Mouse (Mus musculus) spleen, postnatal 4 days (tissue): ENCODE measurements around the gene Mob1b.

Experiments used
- DNase-seq, 2 experiments: peaks; one replicate each; pipeline ENCODE4 v3.0.0; 2022; ENCODE audit warnings: low spot score in 2 of 2

The Mob1b gene

DNA sequence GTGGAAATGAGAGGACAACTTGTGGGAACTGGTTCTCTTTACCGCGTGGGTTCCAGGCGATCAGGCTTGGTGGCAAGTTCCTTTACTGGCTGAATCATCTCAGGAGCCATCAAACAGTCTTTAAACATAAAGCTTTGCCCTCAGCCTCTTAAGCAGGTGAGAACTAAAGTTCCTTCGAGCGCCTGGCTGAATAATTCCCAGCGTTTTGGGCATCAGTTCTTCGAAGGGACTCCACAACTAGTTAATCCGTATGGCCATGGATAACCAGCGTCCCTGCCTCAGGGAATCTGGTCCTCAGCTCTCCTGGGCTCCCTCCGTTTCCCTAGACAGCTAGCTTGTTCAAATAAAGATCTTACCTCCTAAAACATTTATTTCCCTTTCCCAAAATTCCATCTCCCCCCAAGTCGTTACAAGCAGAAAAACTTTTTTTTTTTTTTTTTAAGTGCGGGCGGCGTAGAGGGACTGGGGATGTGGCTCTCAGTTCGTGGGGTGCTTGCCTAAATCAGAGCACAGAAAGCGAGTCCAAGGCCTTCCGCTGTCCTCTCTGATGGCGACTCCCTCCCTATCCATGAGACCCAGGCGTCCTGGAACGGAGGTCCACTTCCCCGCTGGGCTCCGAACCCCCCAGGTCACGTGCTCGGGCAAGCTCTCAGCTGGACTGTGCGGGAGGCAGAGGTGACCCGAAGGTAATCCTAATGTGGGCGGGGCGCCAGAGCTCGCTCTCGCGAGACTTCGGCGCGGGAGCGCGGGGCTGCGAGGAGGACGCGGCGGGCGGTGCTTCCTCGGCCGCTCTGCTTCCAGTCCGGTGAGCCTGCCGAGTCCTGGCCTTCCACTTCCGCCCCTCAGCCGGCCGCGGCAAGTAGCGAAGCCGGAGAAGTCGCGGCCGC, at the start of gene Mob1b:
Mob1b (plus strand) TSS at position 740 of the 887 bp plus-strand sequence.
- peak; percentile 97 to 99 for DNase-seq

DNA sequence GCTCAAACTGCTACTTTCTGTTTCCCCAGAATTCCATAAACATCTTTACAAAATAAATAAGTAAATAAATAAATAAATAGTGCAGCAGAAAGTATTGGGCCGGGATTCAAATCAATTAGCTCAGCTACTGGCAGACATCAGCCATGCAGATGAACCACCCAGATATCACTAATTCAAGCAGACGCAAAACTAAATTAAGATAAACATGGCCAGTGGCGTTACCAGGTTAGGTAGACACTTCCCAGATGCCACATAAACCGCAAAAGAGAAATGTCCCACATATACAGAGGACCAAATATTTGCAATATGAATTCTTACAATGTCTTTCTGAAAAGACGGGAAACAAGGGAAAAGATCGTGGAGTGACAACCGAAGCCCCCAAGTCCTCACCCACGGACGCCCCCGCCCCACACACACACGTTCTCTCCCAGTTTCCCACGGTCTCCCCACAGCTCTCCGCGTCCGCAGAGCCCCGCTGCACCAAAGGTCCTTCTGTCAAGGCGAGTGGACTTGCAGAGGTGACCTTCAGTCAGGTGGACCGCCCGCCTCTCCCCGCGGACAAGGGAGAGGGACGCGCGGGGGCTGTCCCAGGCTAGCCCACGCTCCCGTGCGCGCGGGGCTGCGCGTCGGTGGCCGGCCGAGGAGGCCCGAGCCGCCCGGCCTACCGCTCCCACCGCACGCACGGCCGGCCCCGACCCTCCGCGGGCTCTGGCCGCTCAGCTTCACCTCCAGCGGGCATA, 45.8 kb upstream of the Mob1b start:
- peak; percentile 17 to 74 for DNase-seq

DNA sequence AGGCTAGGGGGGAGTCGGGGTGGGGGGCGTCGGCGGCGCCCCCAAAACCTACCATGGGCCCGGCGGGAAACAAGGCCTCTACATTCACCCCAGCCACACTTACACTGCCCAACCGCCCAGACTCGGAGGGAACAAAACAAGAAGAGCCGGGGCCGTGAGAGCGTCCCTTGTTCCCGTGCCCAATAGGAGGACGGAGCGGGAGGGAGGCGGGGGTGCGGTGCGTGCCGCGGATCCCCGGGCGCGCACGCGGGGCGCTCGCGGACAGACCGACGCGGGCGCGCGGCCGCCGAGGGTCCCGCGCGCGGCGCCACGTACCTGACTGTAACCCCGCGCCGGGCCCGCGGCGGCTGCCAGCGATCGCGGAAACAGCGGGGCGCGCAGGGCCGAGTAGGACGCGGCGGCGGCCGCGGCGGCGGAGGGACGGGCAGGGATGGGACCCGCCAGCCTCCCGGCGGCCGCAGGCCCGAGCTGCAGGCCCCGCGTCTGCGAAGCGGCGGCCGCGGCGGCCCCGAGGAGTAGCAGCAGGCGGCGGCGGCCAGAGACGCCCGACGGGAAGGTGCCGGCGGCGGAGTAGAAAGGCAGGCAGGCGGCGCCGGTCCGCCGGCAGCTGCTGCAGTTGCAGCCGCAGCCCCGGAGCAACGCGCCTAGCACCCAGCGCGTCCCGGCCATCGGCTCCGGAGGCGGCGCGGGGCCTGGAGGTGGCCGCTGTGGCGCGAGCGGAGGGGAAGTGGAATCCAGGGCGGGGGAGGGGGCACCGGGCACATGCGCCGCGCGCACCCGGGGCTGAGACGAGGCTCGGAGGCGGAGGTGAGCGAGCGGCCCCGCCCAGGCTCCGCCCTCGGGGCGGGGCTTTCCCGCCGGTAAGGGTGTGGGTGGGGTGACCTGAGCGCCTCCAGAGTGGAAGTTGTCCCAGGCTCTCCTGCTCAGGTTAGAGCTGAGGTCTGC, 44.9 kb upstream of the Mob1b start, which contains the start of gene Grsf1:
Grsf1 (minus strand) TSS at position 729 of the 945 bp plus-strand sequence.
- DNase-seq, result peak; percentile 90 to 93

DNA sequence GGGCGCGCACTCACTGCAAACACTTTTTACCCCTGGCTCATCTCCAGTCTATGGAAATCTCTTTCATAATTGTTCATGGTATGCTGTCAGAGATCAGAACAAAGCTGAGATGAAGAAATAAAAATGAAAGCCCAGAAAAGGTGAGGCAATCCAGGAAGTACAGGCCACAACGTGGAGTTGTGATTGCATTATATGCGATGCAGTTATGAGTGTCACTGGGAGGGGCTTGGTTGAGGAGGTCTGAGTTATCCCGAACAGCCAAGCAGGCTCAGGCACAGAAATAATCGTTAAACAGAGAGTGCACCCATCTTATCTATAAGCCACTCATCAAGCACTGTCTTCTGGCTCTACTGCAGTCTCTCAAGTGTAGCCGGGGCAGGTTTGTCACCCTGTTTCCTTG, 41.7 kb upstream of the Mob1b start:
- no peak for DNase-seq

DNA sequence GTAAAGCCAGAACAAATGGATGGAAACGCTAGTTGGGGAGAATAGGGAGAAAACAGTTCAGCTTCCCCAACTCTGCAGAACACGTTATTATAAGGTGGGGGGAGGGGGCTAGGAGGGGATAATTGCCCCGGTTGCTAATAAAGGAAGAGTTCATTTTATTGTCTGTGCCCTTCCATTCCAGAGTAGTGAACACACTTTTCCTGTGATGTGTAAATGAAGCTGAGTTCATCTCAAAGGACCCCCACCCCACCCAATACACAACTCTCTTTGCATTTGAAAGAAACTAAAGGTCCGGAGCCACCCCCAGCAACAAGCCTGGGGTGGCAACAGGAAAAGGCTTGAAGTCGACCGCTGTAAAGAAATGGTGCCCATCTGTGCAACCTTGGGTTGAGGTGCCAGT, 41.3 kb upstream of the Mob1b start:
- no peak for DNase-seq

DNA sequence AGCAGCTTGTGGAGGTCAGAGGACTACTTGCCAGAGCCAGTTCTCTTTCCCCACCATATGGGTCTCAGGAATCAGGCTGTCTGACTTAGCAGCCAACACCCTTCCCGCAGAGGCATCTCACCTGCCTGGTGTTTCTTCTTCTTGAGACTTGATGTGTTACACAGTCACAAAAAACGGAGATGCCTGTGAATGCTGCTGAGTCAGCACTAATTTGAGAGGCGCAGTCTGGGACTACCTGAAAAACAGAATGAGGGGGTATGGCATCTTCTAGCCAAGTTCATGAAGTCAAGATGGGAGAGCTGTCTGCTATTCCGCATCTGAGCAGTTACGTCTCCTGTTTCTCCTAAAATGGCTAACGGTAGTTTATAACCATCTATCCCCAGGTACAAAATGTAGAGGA, 40.1 kb upstream of the Mob1b start:
- no peak for DNase-seq

DNA sequence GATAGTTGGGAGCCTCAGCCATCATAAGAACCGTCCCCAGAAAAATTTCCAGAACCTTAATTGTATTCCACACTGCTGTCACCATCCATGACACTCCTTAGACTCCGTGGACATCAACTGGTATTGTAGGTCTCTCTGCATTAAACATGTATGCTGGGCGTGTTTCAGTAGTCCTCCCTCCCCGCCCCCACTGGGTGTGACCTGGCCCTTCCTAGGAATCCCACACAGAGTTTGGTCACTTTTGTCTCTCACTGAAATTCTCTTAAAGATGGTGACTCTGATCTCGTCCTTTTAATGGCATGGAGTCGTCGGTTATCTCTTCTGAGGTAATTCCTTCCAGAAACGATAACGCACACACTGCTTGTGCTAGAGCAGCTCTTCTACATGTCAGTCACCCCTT, 36.9 kb upstream of the Mob1b start:
- no peak for DNase-seq

DNA sequence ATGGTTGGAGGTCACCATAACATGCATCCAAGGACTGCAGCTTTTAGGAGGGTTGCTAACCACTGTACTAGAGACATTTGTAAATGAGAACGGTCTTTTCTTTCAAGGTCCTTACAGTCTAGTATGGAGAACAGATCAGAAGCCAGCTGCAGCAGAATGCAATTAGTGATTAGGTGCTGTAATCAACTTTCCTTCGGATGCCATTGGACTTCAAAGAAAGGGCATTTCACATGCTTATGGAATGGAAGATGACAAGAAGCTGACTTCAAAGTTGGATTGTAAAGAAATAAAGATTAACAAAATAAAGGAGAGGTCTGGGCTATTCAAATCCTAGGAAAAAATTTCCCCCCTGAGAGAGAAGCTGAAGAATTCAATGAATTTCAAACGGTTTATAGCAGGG, 36.4 kb upstream of the Mob1b start:
- no peak for DNase-seq

DNA sequence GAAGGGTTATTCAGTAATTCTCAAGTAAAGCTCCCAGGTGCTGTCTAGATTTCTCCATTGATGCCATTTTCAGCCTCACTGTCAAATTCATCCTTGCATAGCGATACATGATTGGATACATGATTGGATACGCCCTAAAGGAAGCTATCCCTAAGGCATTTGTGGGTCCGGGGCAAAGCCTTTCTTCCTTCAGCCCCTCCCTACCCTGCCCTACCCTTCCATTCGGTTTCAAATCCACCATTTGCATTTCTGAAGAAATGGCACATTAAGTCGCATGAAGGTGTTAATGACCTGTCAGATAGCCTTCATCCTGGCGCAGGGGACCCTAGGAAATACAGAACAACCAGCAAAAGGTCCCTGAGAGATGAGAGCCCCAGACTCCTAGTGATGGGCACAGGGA, 35.3 kb upstream of the Mob1b start:
- no peak for DNase-seq

DNA sequence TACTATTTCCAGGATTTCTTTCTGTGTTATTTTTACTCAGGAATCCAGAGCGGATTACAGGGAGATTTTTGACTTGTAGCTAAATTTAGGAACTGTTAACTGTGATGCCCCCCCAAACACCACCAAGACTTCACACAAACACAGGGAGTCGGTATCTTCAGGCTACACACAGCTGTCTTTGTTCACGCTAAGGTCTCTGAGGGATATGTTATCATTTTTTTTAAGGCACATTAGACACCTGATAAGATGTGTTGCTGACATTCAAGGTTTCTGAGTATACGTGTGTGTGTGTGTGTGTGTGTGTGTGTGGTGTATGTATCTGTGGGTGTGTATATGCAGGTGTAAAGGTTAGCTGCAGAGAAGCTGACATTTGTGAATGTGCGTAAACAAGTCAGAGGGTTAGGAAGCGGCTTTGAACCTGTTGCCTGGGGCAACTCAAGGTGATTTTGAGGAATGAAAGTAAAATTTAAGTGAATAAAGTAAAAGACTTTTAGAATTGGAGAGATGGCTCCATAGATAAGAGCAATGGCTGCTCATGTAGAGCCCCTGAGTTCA, 34.8 kb upstream of the Mob1b start:
- no peak for DNase-seq

DNA sequence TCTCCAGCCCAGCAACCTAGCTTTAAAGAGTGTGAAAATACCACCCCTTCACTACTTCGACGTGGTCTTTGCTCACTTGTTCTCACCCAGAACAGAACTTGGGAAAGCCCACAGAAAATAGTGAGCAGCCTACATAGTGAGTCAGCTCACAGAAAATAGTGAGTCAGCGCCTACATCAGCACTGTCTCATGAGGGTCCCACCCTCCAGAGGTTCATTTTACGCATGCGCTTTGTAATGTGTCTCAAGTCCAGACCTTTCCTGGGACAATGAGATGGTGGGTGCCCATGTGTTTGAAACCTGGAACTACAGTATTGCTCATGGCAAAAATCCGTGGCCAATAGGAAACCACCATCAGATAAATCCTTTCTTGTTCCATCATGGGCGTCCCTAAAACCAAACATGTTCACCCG, 32.7 kb upstream of the Mob1b start:
- DNase-seq, result no peak

DNA sequence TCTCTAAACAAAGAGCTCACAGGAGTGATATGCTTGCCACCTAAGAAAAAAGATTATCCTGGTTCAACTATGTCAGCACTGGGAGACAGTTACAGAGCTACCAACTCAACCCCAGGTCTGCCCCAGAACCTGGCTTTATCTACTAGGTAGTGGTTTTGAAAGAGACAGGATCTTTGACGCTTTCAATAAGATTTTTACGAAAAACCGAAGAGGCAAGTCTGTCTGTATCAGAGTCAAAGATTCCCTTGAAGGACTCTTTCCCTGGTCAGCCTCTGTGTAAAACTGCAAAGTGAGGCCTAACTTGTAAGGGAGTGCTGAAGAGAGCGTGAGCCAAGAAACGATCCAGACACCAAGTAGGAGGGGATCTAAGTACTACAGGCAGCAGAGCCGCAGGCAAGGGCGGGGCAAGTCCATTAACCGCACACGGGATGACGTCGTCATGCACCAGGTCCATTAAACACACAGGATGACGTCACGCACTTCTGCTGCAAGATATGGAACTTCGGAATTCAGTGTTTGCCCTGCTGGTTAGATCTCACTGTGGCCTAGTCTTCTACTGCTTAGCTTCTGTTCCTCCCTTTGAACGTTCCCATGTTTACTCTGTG, 32.0 kb upstream of the Mob1b start:
- no peak for DNase-seq

DNA sequence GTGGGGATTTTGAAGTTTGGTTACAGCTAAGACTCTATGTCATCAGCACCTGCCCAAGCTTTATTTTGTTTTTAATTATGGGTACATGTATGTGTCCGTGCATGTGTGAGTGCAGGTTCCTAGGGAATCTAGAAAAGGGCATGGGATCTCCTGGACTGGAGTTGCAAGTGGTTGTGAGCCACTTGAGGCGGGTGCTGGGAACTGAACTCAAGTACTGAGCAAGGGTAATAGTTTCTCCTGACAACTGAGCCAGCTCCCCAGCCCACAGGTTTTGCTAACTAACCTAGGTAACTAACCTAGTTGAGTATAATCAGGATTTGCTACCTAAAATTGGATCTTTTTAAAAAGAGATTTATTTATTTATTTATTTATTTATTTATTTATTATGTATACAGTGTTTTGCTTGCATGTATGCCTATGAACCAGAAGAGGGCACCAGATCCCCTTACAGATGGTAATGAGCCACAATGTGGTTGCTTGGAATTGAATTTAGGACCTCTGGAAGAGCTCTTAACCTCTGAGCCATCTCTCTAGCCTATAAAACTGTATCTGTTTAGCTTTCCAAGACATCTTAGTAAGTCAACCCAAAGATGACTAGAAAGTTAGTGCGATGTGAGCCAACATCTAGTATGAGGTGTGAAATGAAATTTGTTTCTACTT, 31.2 kb upstream of the Mob1b start:
- no peak for DNase-seq

DNA sequence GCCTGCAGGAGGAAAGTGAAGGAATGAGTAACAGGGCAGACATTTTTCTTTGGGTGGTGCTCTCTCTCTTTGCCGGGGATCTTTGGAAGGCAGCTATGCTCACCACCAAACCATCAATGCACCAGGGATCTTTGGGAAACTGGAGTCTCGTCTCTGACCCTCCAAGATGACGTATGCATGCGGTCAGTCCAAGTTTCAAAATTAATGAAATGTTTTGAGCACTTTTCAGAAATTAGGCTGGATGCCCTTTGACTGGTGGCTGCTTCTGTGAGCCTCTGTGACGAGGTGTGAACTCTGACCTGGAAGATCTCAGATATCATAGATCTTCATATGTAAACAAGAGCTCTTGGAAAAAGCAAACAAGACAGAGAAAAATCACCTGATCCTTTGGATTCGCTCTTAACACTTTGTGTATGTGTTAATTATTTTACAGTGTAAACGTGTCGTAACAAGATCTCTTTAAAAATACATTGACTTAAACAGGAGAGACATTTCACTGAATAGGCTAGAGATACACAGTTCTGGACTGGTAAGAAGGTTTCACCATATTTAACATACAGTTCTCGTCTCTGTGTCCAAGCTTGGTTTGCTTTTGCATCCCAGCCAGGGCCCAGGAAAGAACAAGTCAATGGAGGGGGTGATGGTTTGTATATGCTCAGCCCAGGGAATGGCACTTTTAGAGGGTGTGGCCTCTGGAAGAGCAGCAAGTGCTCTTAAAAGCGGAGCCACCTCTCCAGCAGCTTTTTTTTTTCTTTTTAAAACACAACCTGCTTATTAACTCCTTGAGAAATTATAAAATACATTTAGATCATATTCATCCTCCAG, 29.8 kb upstream of the Mob1b start:
- DNase-seq, result no peak

DNA sequence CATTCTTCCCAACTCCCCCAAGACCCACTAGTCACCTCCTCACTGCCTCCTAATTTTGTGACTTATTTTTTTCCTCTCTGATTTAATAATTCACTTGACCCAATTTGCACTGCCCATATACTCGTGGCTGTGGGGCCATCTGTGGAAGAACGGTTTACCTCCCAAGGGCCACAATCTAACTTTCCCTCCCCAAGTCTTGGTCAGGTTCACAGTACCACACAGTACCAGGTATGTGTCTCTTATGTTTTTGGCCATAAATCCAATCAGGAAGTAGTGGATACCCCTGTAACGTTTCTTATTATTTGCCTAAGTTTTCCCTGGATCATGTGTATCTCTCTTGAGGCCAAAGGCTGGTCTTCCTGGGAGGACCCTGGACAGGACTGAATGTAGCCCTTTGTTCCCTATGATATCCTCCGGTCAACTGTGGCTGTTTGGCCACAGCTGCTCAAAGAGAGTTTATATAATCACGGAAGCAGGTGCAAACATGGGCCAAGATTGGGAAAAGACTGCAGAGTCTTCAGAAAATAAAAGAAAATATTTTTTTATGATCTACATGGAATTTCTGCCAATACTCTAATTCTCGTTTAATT, 29.1 kb upstream of the Mob1b start:
- no peak for DNase-seq

DNA sequence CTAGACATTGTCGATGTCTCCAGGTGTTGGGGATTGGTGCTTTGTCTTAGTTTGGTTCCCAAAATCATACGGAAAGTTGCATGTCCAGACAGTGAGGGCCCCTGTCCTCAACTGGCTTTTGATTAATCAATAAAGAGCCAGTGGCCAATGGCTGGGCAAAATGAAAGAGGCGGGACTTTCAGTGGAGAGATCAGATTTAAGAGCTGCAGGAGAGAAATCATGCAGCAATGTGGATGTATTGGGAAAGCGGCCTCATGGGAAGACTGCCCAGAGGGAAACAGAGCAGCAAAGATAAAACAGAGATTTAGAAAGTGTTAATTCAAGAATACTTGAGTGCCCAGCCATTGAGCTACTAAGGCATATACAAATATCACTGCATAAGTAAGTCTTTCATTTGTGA, 28.1 kb upstream of the Mob1b start:
- DNase-seq, result no peak

DNA sequence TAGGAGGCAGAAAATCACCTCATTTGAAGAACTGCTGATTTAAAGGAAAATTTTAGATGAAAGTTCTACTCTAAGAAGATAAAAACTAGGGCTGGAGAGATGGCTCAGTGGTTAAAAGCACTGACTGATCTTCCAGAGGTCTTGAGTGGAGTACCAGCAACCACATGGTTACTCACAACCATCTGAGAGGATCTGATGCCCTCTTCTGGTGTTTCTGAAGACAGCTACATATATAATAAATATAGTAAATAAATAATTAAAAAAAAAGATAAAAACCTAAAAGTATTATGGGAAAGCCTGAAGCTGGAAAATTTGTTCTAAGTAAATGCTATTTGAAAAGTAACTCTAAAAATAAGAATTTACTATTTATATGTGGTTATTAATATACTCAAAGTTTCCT, 27.6 kb upstream of the Mob1b start:
- no peak for DNase-seq

DNA sequence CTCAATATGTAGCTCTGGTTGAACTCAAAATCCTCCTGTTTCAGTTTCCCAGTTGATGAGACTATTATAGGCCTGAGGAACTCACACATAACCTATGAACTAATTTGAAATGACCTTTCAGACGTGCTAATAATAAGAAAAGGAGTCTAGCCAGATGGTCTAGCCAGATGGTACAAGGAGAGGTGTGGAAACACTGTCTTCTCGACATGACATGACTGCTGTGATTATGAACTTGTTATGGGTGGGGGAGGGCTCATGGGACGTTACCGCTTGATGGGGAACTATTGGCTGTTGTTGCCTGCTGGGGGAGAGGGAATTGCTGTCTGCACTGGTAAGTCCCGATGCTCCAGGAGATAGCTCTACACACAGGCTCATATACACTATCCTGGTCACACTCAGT, 23.4 kb upstream of the Mob1b start:
- DNase-seq, result no peak

DNA sequence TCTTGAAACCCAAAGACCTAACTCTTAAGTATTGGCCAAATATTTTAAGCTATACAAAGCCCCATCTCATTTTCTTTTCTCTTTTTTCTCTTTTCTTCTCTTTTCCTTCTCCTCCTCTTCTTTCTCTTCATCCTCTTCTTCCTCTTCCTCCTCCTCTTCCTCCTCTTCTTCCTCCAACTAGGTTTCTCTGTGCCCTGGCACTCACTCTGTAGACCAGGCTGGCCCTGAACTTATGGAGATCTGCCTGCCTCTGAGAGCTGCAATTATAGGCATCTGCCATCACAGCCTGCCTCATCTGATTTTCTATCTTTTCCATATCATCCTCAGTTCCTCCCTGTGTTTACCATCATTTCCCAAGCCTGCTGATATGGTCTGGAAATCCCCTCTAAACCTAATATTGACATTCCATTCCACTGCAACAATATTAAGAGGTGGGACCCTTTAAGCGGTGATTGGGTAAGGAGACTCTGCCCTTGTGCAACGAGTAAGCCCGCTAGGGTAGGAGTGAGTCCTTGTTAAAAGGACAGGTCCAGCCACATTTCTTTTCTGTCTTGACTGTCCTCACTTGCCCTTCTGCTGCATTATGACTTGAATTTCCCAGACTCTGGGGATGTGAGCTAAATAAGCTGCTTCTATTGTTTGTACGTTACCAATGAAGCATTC, 21.3 kb upstream of the Mob1b start:
- DNase-seq, result no peak
